Mouse (Mus musculus) testis, adult 2 months (tissue): ENCODE measurements at regions not wholly inside any gene's neighbourhood (a gene's known extent, or its start where the extent isn't known, plus 50 kb on each side); places are given as distances from the start of the nearest gene placed in this dataset.

Experiments
- H3K27ac ChIP-seq: fragments of 200-500 bp; 2 replicates; pipeline ENCODE4 v1.5.1; 2012; ENCODE audit warnings: low read depth, low read length; ENCODE audit not compliant: control insufficient read depth, insufficient read depth
- H3K27me3 ChIP-seq: fragments of 200-500 bp; 2 replicates; pipeline ENCODE4 v1.6.1; 2012; ENCODE audit warnings: mild to moderate bottlenecking, low read length, moderate library complexity; ENCODE audit not compliant: control insufficient read depth, insufficient read depth
- H3K36me3 ChIP-seq: fragments of 200-500 bp; 2 replicates; pipeline ENCODE4 v1.6.1; 2012; ENCODE audit warnings: mild to moderate bottlenecking, low read length; ENCODE audit not compliant: control insufficient read depth, insufficient read depth
- H3K4me1 ChIP-seq: fragments of 200-500 bp; 2 replicates; pipeline ENCODE4 v1.6.1; 2012; ENCODE audit warnings: low read length; ENCODE audit not compliant: control insufficient read depth, insufficient read depth
- H3K4me3 ChIP-seq: fragments of 200-500 bp; 2 replicates; pipeline ENCODE4 v1.5.1; 2012; ENCODE audit warnings: low read depth, mild to moderate bottlenecking, low read length, moderate library complexity, mixed read lengths; ENCODE audit not compliant: control insufficient read depth
- CTCF ChIP-seq: fragments of 200-500 bp; IDR thresholded peaks from 2 replicates; pipeline ENCODE4 v1.5.1; 2012; ENCODE audit warnings: low read depth, mild to moderate bottlenecking, inconsistent platforms, low read length, moderate library complexity; ENCODE audit not compliant: control insufficient read depth, insufficient read depth, insufficient replicate concordance
- POLR2A ChIP-seq: fragments of 200-500 bp; IDR thresholded peaks from 2 replicates; pipeline ENCODE4 v1.6.1; 2012; ENCODE audit warnings: low read depth, mild to moderate bottlenecking, inconsistent platforms, low read length, moderate library complexity; ENCODE audit not compliant: control insufficient read depth

DNA sequence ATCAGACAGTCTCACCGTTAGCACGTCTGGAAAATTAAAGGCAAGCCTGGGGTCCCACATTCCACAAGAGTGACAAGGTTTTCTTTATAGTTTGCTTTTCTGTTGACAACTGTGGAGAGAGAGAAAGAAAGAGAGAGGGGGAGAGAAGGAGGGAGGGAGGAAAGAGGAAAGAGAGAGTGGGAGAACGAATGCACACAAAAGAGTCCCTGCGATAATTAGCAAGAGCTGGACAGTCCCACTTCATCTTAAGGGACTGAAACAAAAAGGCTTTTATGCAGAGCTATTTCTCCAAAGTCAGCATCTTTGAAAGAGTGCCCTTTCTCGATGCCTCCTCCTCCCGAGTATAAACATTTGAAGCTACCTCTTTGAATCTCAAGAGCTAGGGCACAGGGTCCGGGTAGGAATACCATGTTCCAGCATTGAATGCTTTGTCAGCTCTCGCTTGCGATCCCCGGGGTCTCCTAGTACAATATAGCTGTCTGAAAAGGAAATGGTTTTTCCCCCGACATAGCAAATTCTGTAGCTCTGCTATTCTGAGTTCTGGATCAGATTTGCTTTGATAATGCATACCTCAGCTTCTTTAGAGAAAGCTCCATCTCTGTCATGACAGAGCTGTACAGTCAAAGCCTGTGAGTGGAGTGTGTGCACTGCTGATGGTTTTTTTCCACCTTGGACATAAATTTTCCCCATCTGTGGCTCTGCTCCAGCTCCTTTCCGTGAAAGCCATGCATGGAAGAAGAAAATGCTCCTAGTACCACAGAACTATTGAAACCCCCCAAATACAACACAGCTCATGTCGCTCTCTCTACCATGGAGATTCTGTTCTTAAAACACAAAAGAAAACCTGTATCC, 282.9 kb upstream of the Fbxl7 start:
- Histone ChIP-seq H3K4me3 (no peak overlapping the region), H3K27me3 (no peaks in the 10 kb centered on the region), H3K27ac (no peak overlapping the region), H3K36me3 (no peaks in the 10 kb centered on the region), H3K4me1 (no peaks in the 10 kb centered on the region)
- TF ChIP-seq POLR2A (no peak), CTCF (no peak)

DNA sequence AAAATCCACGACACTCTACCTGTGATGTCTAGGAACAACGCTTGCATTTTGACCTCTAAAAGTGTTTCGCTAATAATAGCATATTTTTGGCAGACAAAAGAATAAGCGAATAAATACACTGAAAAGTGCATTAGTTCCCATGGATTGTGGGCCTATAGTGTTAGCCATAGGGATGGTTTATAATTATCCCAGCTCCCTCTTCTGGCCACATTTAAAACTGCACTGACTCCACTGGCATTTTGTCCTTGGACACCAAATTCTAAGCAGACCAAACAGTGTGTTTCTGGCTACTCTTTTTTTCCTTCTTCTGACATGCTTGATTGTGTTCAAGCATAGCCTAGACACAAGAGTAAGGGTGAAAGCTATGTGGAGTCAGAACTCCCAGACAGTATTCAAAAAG, 276.8 kb upstream of the Ank start:
- H3K4me1 ChIP-seq, result peaks cover 4% of the 10 kb centered on the region; the same call in 1 of the 2 replicates
- H3K27ac ChIP-seq, result no peak overlapping the region
- H3K27me3 ChIP-seq, result no peaks in the 10 kb centered on the region
- TF ChIP-seq POLR2A (no peak), CTCF (no peak)
- H3K4me3 ChIP-seq, result no peak overlapping the region
- H3K36me3 ChIP-seq, result no peaks in the 10 kb centered on the region

DNA sequence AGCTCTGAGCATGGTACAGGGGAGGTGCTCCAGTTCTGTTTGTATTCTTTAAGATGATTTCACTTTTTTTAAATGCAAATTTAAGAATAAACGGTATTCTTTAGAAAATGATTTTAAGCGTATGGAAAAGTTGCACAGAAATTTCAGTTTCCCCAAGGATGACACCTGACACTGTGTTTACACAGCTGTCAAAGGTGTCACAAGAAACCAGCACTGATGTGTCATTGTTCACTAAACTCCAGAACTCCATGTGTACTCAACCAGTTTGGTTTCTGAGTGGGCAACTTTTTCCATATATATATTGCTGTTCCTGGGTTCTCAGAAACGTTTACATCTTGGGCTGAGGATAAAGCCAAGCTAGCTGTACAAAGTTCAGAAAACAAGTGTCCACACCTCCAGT, 265.0 kb upstream of the Ank start:
- Histone ChIP-seq H3K27me3 (no peaks in the 10 kb centered on the region), H3K4me3 (no peak overlapping the region), H3K36me3 (no peaks in the 10 kb centered on the region), H3K4me1 (no peaks in the 10 kb centered on the region), H3K27ac (no peak overlapping the region)
- no peak for TF ChIP-seq CTCF
- no peak for TF ChIP-seq POLR2A

DNA sequence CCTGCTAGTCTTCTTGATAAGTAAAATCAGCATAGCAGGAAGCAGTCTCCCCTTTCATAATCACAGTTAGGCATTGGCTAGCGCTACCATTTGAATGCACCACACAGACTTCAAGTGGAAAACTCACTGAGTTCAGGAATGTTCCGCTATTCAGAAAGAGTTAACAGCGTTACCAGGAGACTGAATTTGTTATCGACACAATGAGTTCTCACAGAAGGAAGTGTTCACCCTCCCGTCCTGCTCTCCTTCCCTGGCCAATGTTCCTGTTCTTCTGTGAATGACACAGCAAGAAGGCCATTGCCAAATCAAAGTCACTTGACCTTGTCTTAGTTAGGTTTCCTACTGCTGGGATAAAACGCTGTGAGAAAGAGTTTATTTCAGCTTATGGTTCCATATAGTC, 261.6 kb upstream of the Ank start:
- H3K27me3 ChIP-seq, result no peaks in the 10 kb centered on the region
- H3K36me3 ChIP-seq, result no peaks in the 10 kb centered on the region
- TF ChIP-seq POLR2A (no peak), CTCF (no peak)
- no peaks in the 10 kb centered on the region for H3K4me1 ChIP-seq
- H3K4me3 ChIP-seq, result no peak overlapping the region
- H3K27ac ChIP-seq, result no peak overlapping the region

DNA sequence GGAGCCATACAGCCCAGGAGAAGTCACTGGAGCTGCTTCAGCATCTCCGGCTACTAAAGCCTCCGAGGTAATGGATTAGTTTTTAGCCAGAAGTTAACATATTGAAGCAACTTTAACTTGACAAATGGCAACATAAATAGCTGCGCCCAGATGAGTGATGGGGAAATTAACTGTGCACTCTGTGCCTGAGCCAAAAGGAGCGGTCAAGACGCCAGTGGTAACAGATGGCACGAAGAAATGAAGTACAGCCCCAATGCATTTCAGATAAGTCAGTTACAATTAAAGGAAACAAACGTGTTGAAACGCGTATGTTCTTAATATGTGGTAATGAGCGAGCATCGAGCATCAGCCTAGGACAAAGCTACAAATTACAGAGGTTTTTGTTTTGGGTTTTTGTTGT, 259.0 kb upstream of the Ank start:
- no peak for TF ChIP-seq POLR2A
- TF ChIP-seq CTCF, result no peak
- Histone ChIP-seq H3K27me3 (no peaks in the 10 kb centered on the region), H3K36me3 (no peaks in the 10 kb centered on the region), H3K4me3 (no peak overlapping the region), H3K4me1 (no peaks in the 10 kb centered on the region), H3K27ac (no peak overlapping the region)

DNA sequence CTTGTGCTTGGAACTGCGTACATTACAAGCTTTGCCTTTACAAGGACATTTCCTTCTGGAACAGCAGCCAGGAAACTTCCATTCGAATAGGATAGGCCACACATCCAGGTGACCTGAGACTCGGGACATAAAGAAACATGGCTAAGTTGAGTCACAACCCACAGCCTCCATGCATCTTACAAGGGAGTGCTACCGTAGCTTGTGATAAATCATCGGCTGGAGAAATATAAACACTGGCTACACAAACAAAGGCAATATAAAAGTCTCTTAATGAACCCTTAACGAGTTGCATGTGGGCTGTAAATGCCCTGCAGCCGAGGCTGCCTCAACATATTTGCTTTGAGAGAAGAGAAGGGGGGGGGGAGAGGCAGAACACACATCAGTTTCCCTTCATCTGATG, 250.1 kb upstream of the Ank start:
- H3K4me3 ChIP-seq, result no peak overlapping the region
- TF ChIP-seq POLR2A (no peak), CTCF (no peak)
- no peak overlapping the region for H3K27ac ChIP-seq
- H3K36me3 ChIP-seq, result no peaks in the 10 kb centered on the region
- no peaks in the 10 kb centered on the region for H3K4me1 ChIP-seq
- H3K27me3 ChIP-seq, result no peaks in the 10 kb centered on the region

DNA sequence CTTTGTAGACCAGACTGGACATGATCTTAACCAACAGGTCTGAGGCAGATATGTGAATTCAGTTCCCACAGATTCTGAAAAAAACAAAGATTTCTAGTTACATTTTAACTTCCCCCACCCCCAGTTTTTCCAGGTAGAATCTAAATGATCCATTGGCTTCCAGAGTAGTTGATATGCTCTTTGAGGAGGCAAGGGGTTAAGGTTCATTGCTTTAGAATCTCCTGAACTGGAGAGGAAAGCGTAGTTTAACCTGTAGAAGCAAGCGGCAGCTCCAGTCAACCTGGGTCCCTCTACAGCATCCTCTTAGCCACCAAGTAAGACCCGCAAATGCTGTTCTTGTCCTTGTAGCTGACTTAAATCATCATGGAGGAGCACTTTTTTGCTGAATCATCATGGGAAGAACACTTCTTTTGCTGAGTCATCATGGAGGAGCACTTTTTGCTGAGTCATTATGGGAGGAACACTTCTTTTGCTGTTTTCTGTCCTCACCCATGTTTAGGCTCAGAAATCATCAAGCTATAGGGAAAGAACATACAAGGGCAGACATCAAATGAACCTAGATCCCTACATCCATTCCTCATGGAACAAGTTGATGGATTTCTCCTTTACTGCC, 247.2 kb upstream of the Ank start:
- no peak overlapping the region for H3K4me3 ChIP-seq
- H3K4me1 ChIP-seq, result no peaks in the 10 kb centered on the region; the same call in 1 of the 2 replicates
- H3K36me3 ChIP-seq, result no peaks in the 10 kb centered on the region
- no peak overlapping the region for H3K27ac ChIP-seq
- TF ChIP-seq CTCF (no peak), POLR2A (no peak)
- no peaks in the 10 kb centered on the region for H3K27me3 ChIP-seq
